Mouse (Mus musculus) myocyte (in vitro differentiated cells): ENCODE results near the gene B3galnt2. TPM values are rescaled to one million over a fixed set of nuclear protein-coding genes. Genes with fewer than 3 reads are reported as not detected.
A peak's percentile ranks its signal among the peaks of the same experiment; 100 is the strongest.

Experiments used
- H3K27me3 ChIP-seq: one replicate; pipeline ENCODE4 v1.6.1; 2011; ENCODE audit not compliant: control insufficient read depth, insufficient read depth, insufficient read length
- H3K36me3 ChIP-seq: one replicate; pipeline ENCODE4 v1.6.1; 2011; ENCODE audit not compliant: control insufficient read depth, insufficient read depth
- H3K4me2 ChIP-seq: one replicate; pipeline ENCODE4 v1.6.1; 2011; ENCODE audit warnings: low read depth, control low read depth
- H3K4me3 ChIP-seq: one replicate; pipeline ENCODE4 v1.5.1; 2011; ENCODE audit warnings: mild to moderate bottlenecking, control low read depth, moderate library complexity
- H3K79me2 ChIP-seq: one replicate; pipeline ENCODE4 v1.6.1; 2011; ENCODE audit not compliant: control insufficient read depth, insufficient read depth
- H3ac ChIP-seq: one replicate; pipeline ENCODE4 v1.6.1; 2011; ENCODE audit not compliant: control insufficient read depth, insufficient read length
- CEBPB ChIP-seq: IDR thresholded peaks from 2 replicates; pipeline ENCODE4 v1.6.1; 2011; ENCODE audit warnings: mild to moderate bottlenecking, moderate library complexity; ENCODE audit not compliant: poor library complexity, insufficient read depth, severe bottlenecking
- E2F4 ChIP-seq: IDR thresholded peaks from one replicate; pipeline ENCODE4 v1.6.1; 2011; ENCODE audit warnings: mild to moderate bottlenecking, control low read depth, moderate library complexity; ENCODE audit not compliant: insufficient read depth
- MAX ChIP-seq: IDR thresholded peaks from one replicate; pipeline ENCODE4 v1.6.1; 2011; ENCODE audit warnings: low read depth, mild to moderate bottlenecking, control low read depth
- MYOD1 ChIP-seq, 3 experiments: IDR thresholded peaks; one replicate each; pipeline ENCODE4 v1.6.1; 2011; ENCODE audit warnings: control low read depth in 2 of 3, low read depth in 2 of 3, mild to moderate bottlenecking in 2 of 3, moderate library complexity in 1 of 3; ENCODE audit not compliant: insufficient read length in 2 of 3, control insufficient read depth in 1 of 3
- MYOG ChIP-seq, 3 experiments: IDR thresholded peaks; one replicate each; pipeline ENCODE4 v1.6.1; 2011; ENCODE audit warnings: control low read depth in 2 of 3, low read depth in 2 of 3, mild to moderate bottlenecking in 2 of 3; ENCODE audit not compliant: insufficient read length in 2 of 3, control insufficient read depth in 1 of 3, insufficient read depth in 1 of 3
- POLR2A ChIP-seq: IDR thresholded peaks from one replicate; pipeline ENCODE4 v1.6.1; 2011; ENCODE audit warnings: low read depth, mild to moderate bottlenecking, control low read depth, moderate library complexity; ENCODE audit not compliant: insufficient read length
- POLR2AphosphoS2 ChIP-seq: IDR thresholded peaks from one replicate; pipeline ENCODE4 v1.6.1; 2011; ENCODE audit warnings: low read depth, control low read depth; ENCODE audit not compliant: insufficient read length
- REST ChIP-seq: IDR thresholded peaks from one replicate; pipeline ENCODE4 v1.6.1; 2011; ENCODE audit warnings: mild to moderate bottlenecking, control low read depth, moderate library complexity; ENCODE audit not compliant: insufficient read depth, insufficient read length
- SRF ChIP-seq: IDR thresholded peaks from one replicate; pipeline ENCODE4 v1.6.1; 2011; ENCODE audit warnings: low read depth; ENCODE audit not compliant: control insufficient read depth, insufficient read length
- TCF12 ChIP-seq: IDR thresholded peaks from one replicate; pipeline ENCODE4 v1.6.1; 2011; ENCODE audit warnings: mild to moderate bottlenecking, control low read depth; ENCODE audit not compliant: poor library complexity, insufficient read depth, severe bottlenecking
- TCF3 ChIP-seq: IDR thresholded peaks from one replicate; pipeline ENCODE4 v1.6.1; 2011; ENCODE audit warnings: low read depth, control low read depth; ENCODE audit not compliant: insufficient read length
- USF1 ChIP-seq: IDR thresholded peaks from one replicate; pipeline ENCODE4 v1.6.1; 2011; ENCODE audit warnings: low read depth, mild to moderate bottlenecking, control low read depth, moderate library complexity
- polyA plus RNA-seq: library from polyadenylated mRNA; unstranded; fragments of >200 nt; fragmentation: generic; extraction: Trizol; gene quantifications from one replicate; pipeline ENCODE4 v1.2.1, GENCODE M21; 2012; ENCODE audit warnings: missing spikeins

The B3galnt2 gene
- polyA plus RNA-seq, 1 experiment = 22.4 TPM

- Histone ChIP-seq H3K27me3 (no peaks in the 10 kb centered on the region), H3K4me3 (no peak overlapping the region), H3K4me2 (no peak overlapping the region), H3K36me3 (peaks cover 68% of the 10 kb centered on the region), H3K79me2 (no peaks in the 10 kb centered on the region), H3ac (no peak overlapping the region)
- TF ChIP-seq POLR2AphosphoS2 = peak; percentile 31
- no peak for TF ChIP-seq SRF
- no peak for TF ChIP-seq CEBPB
- TF ChIP-seq POLR2A = no peak
- no peak for TF ChIP-seq MAX
- no peak for TF ChIP-seq REST
Measured at GRCm38 (mm10) chr13:13997476-13997875, 43.2 kb downstream of the B3galnt2 start.

- Histone ChIP-seq H3K4me2 (no peak overlapping the region), H3K36me3 (peaks cover 61% of the 10 kb centered on the region), H3ac (no peak overlapping the region), H3K79me2 (no peaks in the 10 kb centered on the region), H3K27me3 (no peaks in the 10 kb centered on the region), H3K4me3 (no peak overlapping the region)
- TF ChIP-seq REST (no peak), MYOG (IDR thresholded peaks at IDR 0.05; ENCODE audit: control insufficient read depth in 1 of 3, insufficient read depth in 1 of 3, insufficient read length in 2 of 3, low read depth in 2 of 3) (no peak), SRF (no peak), TCF12 (no peak), MYOD1 (IDR thresholded peaks at IDR 0.05; ENCODE audit: control insufficient read depth in 1 of 3, insufficient read length in 2 of 3, low read depth in 2 of 3) (no peak), CEBPB (no peak), E2F4 (no peak), MAX (no peak), TCF3 (no peak), POLR2AphosphoS2 (no peak), USF1 (no peak), POLR2A (no peak)
Measured at GRCm38 (mm10) chr13:14002706-14003105, 48.4 kb downstream of the B3galnt2 start.

GRCm38 (mm10) chr13:14004086-14004485 is 49.8 kb downstream of the B3galnt2 start:
- Histone ChIP-seq H3K4me3 (no peak overlapping the region), H3K79me2 (no peaks in the 10 kb centered on the region), H3K36me3 (peaks cover 54% of the 10 kb centered on the region), H3K27me3 (no peaks in the 10 kb centered on the region), H3K4me2 (no peak overlapping the region), H3ac (no peak overlapping the region)
- TF ChIP-seq USF1 (no peak), CEBPB (no peak), REST (no peak)

GRCm38 (mm10) chr13:14004999-14005398 is 50.7 kb downstream of the B3galnt2 start:
- Histone ChIP-seq H3K36me3 (peaks cover 53% of the 10 kb centered on the region), H3K79me2 (no peaks in the 10 kb centered on the region), H3K27me3 (no peaks in the 10 kb centered on the region), H3ac (no peak overlapping the region), H3K4me3 (no peak overlapping the region), H3K4me2 (no peak overlapping the region)
- no peak for TF ChIP-seq CEBPB
- TF ChIP-seq TCF3 = no peak
- no peak for TF ChIP-seq POLR2AphosphoS2
- TF ChIP-seq E2F4 = no peak
- no peak for TF ChIP-seq SRF
- TF ChIP-seq MAX = no peak
- no peak for TF ChIP-seq MYOG (IDR thresholded peaks at IDR 0.05; ENCODE audit: control insufficient read depth in 1 of 3, insufficient read depth in 1 of 3, insufficient read length in 2 of 3, low read depth in 2 of 3)
- TF ChIP-seq POLR2A = no peak
- no peak for TF ChIP-seq TCF12
- no peak for TF ChIP-seq MYOD1 (IDR thresholded peaks at IDR 0.05; ENCODE audit: control insufficient read depth in 1 of 3, insufficient read length in 2 of 3, low read depth in 2 of 3)
- TF ChIP-seq USF1 = no peak
- TF ChIP-seq REST = no peak

- H3K4me3 ChIP-seq = no peak overlapping the region
- H3K4me2 ChIP-seq = no peak overlapping the region
- H3K36me3 ChIP-seq = peaks cover 53% of the 10 kb centered on the region
- no peaks in the 10 kb centered on the region for H3K27me3 ChIP-seq
- no peaks in the 10 kb centered on the region for H3K79me2 ChIP-seq
- H3ac ChIP-seq = no peak overlapping the region
- no peak for TF ChIP-seq E2F4
- TF ChIP-seq POLR2AphosphoS2 = no peak
- no peak for TF ChIP-seq POLR2A
- no peak for TF ChIP-seq TCF3
- no peak for TF ChIP-seq MAX
- TF ChIP-seq TCF12 = no peak
- TF ChIP-seq MYOG (IDR thresholded peaks at IDR 0.05; ENCODE audit: control insufficient read depth in 1 of 3, insufficient read depth in 1 of 3, insufficient read length in 2 of 3, low read depth in 2 of 3) = no peak
- TF ChIP-seq CEBPB = no peak
Measured at GRCm38 (mm10) chr13:14006056-14006455, 51.8 kb downstream of the B3galnt2 start.

GRCm38 (mm10) chr13:14011454-14011995 is 57.3 kb downstream of the B3galnt2 start:
- peaks cover 54% of the 10 kb centered on the region for H3K36me3 ChIP-seq
- no peak overlapping the region for H3ac ChIP-seq
- H3K4me2 ChIP-seq = no peak overlapping the region
- H3K27me3 ChIP-seq = no peaks in the 10 kb centered on the region
- H3K79me2 ChIP-seq = no peaks in the 10 kb centered on the region
- TF ChIP-seq TCF3 (no peak), SRF (no peak)
- H3K4me3 ChIP-seq = no peak overlapping the region
